Mouse (Mus musculus) lung, postnatal 0 days (tissue): ENCODE measurements at regions not wholly inside any gene's neighbourhood (a gene's known extent, or its start where the extent isn't known, plus 50 kb on each side); places are given as distances from the start of the nearest gene placed in this dataset.

Experiments
- CTCF ChIP-seq: IDR thresholded peaks from 2 replicates; pipeline ENCODE4 v1.5.1; 2016; ENCODE audit warnings: antibody characterized with exemption, mild to moderate bottlenecking
- EP300 ChIP-seq: IDR thresholded peaks from 2 replicates; pipeline ENCODE4 v1.6.1; 2016; ENCODE audit warnings: antibody characterized with exemption, mild to moderate bottlenecking, control low read depth

DNA sequence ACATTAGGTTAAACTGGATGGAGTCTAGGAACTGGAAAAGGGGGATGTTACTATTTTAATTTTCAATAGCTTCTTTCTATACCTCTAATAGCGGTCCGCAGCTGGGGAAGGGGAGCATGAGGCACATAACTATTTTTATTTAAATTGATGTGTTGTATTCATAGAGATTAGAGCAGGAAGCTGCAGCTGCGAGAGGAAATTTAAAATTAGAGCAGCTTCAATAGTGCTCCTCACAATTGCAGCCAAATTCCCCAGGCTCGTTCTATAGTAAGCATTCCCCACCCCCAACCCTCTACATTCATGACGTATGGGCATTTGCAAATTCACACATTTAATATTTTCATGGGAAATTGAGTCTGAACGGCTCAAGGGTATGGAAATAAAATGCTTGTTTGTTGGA, 348.0 kb upstream of the Syt1 start:
- TF ChIP-seq CTCF (no peak), EP300 (no peak)
